Mouse (Mus musculus): ENCODE data around the gene Abcd4. TPM values are rescaled to one million over a fixed set of nuclear protein-coding genes. Genes with fewer than 3 reads are reported as not detected.

Abcd4 gene
- polyA plus RNA-seq, 1 experiment from 2014 or later = 16.5 TPM

- no peak overlapping the region for H3K4me3 ChIP-seq (replicated peaks)
- no peak for ATAC-seq
- no peak overlapping the region for H3K4me2 ChIP-seq (replicated peaks)
- H3K9ac ChIP-seq = no peak overlapping the region
- 0 out of 2 replicates have a peak, but pooled peaks cover 3% of the 10 kb centered on the region for H3K4me1 ChIP-seq (replicated peaks)
- 87% methylated on average over 10 of the region's 10 CpGs for WGBS
- no peaks in the 10 kb centered on the region for H3K27me3 ChIP-seq (replicated peaks)
- no peaks in the 10 kb centered on the region; the same call in 1 of the 2 replicates for H3K36me3 ChIP-seq
- H3K9me3 ChIP-seq = no peaks in the 10 kb centered on the region
- no peak overlapping the region for H3K27ac ChIP-seq
Measured at GRCm38 (mm10) chr12:84611718-84612117, 5.5 kb downstream of the Abcd4 start.

DNA sequence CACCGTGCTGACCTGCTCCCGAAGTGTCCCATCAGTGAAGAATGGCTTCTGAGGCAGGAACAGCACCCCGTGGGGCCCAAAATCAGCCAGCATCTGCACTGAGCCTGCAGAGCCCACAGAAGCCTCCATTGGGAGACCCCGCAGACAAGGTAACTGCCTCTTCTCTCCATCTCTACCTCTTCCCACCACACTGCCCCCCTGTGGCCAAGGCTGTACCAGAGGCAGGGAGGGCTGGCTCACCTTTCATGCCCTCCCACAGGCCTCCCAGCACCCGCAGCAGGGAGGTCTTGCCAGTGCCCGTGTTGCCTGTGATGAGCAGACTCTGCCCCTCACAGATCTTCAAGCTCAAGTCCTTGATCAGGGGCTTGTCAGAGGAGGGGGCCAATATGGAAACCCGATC, 11.4 kb downstream of the Abcd4 start:
- WGBS = 78% methylated on average over 7 of the region's 7 CpGs
- Histone ChIP-seq H3K9me3 (no peaks in the 10 kb centered on the region), H3K9ac (no peak overlapping the region), H3K4me2 (replicated peaks) (no peak overlapping the region), H3K36me3 (peaks cover 4% of the 10 kb centered on the region), H3K4me1 (replicated peaks) (no peaks in the 10 kb centered on the region), H3K27ac (no peak overlapping the region), H3K27me3 (replicated peaks) (no peaks in the 10 kb centered on the region), H3K4me3 (replicated peaks) (no peak overlapping the region)
- ATAC-seq = no peak

DNA sequence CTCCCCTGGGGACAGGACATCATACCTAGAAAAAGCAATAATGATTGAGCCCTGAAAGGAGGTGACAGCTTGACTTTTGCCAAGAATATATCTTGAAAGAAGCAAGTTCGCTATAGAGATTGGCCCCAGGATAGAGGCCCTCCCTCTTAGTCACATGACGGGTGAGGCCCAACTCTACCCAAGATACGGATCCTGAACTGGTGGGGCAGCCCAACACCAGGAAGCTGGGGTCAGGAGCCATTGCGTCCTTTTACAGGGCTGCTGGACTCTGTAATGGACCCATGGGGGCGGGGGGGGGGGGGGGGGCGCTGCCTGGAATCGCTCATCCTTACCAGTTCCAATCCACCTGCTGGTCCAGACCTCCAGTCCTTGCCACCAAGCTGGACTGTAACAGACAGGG, 13.2 kb downstream of the Abcd4 start:
- WGBS = 82% methylated on average over 7 of the region's 7 CpGs
- H3K4me1 ChIP-seq (replicated peaks) = no peaks in the 10 kb centered on the region
- no peak overlapping the region for H3K4me2 ChIP-seq (replicated peaks)
- no peaks in the 10 kb centered on the region for H3K9me3 ChIP-seq
- H3K36me3 ChIP-seq = peaks cover 4% of the 10 kb centered on the region
- peak; percentile 63; the same call in 1 of the 2 replicates for ATAC-seq
- no peaks in the 10 kb centered on the region for H3K27me3 ChIP-seq (replicated peaks)
- H3K27ac ChIP-seq = no peak overlapping the region
- H3K9ac ChIP-seq = no peak overlapping the region
- H3K4me3 ChIP-seq (replicated peaks) = no peak overlapping the region

GRCm38 (mm10) chr12:84598324-84598723, 18.9 kb downstream of the Abcd4 start:
- no peaks in the 10 kb centered on the region for H3K4me1 ChIP-seq (replicated peaks)
- no peaks in the 10 kb centered on the region for H3K9me3 ChIP-seq
- no peaks in the 10 kb centered on the region for H3K36me3 ChIP-seq
- 25% methylated on average over 8 of the region's 8 CpGs for WGBS
- no peak for ATAC-seq
- H3K4me2 ChIP-seq (replicated peaks) = no peak overlapping the region
- no peak overlapping the region for H3K4me3 ChIP-seq (replicated peaks)
- H3K27ac ChIP-seq = no peak overlapping the region
- H3K27me3 ChIP-seq (replicated peaks) = peaks cover 4% of the 10 kb centered on the region; the same call in 1 of the 2 replicates
- no peak overlapping the region for H3K9ac ChIP-seq

DNA sequence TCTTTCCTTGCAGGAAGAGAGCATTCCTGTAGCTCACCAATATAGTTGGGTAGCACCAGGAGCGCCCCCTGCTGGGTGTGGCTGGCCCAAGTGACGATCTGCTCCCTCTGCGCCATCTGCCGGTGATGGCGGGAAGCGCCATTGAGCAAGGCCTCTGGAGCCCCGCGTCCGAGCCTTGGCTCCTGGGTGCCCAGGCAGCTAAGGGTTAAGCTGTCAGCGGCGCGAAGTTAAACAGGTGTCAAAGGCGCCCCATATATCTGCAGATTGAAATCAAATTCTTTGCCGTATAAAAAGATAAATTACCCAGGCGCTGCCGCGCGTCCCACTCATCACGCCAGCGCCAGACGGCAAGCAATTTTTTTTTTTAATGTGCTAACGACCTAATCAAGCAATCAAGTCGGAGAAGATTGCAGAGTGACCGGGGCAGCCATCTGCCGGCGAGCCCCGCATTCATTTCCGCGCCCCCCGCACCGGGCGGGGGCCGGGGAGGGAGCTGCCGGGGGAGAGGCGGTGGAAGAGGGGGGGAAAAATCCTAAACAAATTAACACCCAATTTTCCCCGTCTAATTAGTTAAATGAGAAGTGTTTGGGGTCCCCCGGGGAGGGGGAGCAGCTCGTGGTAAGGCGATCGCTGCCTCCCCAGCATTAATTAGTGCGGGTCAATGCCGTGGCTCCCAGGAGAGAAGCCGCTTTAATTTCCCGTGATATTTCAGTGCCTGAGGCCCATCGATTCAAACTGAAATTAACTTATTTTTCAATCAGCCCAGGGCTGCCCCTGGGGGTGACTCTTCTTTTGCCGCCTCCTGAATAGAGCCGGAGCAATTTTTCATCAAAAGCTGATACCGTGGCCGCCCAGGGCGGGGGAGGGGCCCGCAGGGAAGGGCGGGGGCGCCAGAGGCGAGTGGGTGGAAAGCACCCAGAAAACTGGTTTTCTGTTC, 27.1 kb downstream of the Abcd4 start:
- Histone ChIP-seq H3K27me3 (replicated peaks) (no peaks in the 10 kb centered on the region), H3K4me1 (replicated peaks) (no peaks in the 10 kb centered on the region), H3K27ac (no peak overlapping the region), H3K36me3 (no peaks in the 10 kb centered on the region), H3K4me3 (replicated peaks) (peak overlapping the region; percentile 50), H3K9ac (peak overlapping the region; percentile 48), H3K4me2 (replicated peaks) (peak overlapping the region; percentile 98), H3K9me3 (no peaks in the 10 kb centered on the region)
- peak; percentile 72 for ATAC-seq
- under 1% methylated on average over 54 of the region's 54 CpGs for WGBS

- peaks cover 3% of the 10 kb centered on the region; the same call in 1 of the 2 replicates for H3K27me3 ChIP-seq (replicated peaks)
- ATAC-seq = no peak
- H3K9ac ChIP-seq = no peak overlapping the region
- no peak overlapping the region for H3K4me2 ChIP-seq (replicated peaks)
- H3K4me1 ChIP-seq (replicated peaks) = no peaks in the 10 kb centered on the region
- no peak overlapping the region for H3K4me3 ChIP-seq (replicated peaks)
- H3K36me3 ChIP-seq = no peaks in the 10 kb centered on the region
- H3K9me3 ChIP-seq = no peaks in the 10 kb centered on the region
- H3K27ac ChIP-seq = no peak overlapping the region
- WGBS = 89% methylated on average over 2 of the region's 2 CpGs
Measured at GRCm38 (mm10) chr12:84581285-84581684, 35.9 kb downstream of the Abcd4 start.

GRCm38 (mm10) chr12:84578440-84578770, 38.8 kb downstream of the Abcd4 start:
- no peak for ATAC-seq
- Histone ChIP-seq H3K27ac (no peak overlapping the region), H3K4me1 (replicated peaks) (no peaks in the 10 kb centered on the region), H3K4me2 (replicated peaks) (no peak overlapping the region), H3K27me3 (replicated peaks) (peaks cover 8% of the 10 kb centered on the region), H3K9me3 (no peaks in the 10 kb centered on the region), H3K4me3 (replicated peaks) (no peak overlapping the region), H3K36me3 (no peaks in the 10 kb centered on the region), H3K9ac (no peak overlapping the region)
- WGBS = 44% methylated on average over 5 of the region's 5 CpGs

GRCm38 (mm10) chr12:84577768-84578439, 39.3 kb downstream of the Abcd4 start:
- Histone ChIP-seq H3K9ac (no peak overlapping the region), H3K27ac (no peak overlapping the region), H3K27me3 (replicated peaks) (peaks cover 13% of the 10 kb centered on the region), H3K4me1 (replicated peaks) (no peaks in the 10 kb centered on the region), H3K4me2 (replicated peaks) (no peak overlapping the region), H3K36me3 (no peaks in the 10 kb centered on the region), H3K9me3 (no peaks in the 10 kb centered on the region), H3K4me3 (replicated peaks) (no peak overlapping the region)
- 73% methylated on average over 11 of the region's 11 CpGs for WGBS
- ATAC-seq = no peak

DNA sequence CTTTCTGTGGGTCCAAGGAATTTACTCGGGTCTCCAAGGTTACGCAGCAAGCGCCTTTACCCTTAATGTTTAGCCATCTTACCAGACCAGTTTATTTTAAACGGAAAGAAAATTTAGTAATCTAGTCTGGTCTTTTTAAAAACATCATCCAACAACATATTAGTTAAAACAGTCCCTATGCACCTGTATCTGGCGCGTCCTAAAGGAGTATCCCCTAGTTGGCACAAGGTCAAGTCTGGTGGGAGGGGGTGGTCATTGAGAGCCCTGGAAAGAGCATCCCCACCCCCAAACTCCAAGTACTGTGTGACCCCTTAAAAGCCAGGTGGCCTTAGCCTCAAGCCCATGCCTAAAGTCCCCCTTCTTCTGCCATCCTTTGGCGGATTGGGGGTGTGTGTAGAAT, 44.1 kb downstream of the Abcd4 start:
- peaks cover 13% of the 10 kb centered on the region; the same call in 1 of the 2 replicates for H3K4me1 ChIP-seq (replicated peaks)
- no peak for ATAC-seq
- no peak overlapping the region for H3K4me3 ChIP-seq (replicated peaks)
- H3K36me3 ChIP-seq = no peaks in the 10 kb centered on the region
- no peaks in the 10 kb centered on the region for H3K9me3 ChIP-seq
- H3K27me3 ChIP-seq (replicated peaks) = peaks cover 59% of the 10 kb centered on the region
- H3K4me2 ChIP-seq (replicated peaks) = no peak overlapping the region
- H3K27ac ChIP-seq = no peak overlapping the region
- H3K9ac ChIP-seq = no peak overlapping the region
- WGBS = 19% methylated on average over 7 of the region's 7 CpGs

DNA sequence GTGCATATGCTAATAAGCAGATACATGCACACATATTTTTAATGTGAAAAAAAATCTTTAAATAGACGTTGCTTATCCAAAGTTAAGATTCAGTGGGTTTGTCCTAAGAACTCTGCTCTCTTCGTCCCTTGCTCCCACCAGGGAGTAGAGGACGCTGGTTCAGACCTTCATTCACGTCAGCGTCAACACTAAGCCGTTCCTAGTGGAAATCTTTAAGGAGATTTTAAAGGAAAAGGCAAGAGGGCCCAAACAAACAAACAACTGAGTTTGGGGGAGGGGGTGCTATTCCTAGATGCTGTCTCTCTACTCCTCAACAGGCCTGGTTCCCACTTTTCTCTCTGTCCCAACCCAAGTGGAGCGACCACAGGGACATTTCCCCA, 44.9 kb downstream of the Abcd4 start:
- WGBS = 7% methylated on average over 7 of the region's 7 CpGs
- peaks cover 13% of the 10 kb centered on the region; the same call in 1 of the 2 replicates for H3K4me1 ChIP-seq (replicated peaks)
- H3K27me3 ChIP-seq (replicated peaks) = peaks cover 67% of the 10 kb centered on the region
- H3K27ac ChIP-seq = no peak overlapping the region
- no peak overlapping the region for H3K4me2 ChIP-seq (replicated peaks)
- H3K9me3 ChIP-seq = no peaks in the 10 kb centered on the region
- H3K36me3 ChIP-seq = no peaks in the 10 kb centered on the region
- no peak overlapping the region for H3K9ac ChIP-seq
- no peak overlapping the region for H3K4me3 ChIP-seq (replicated peaks)
- no peak for ATAC-seq

GRCm38 (mm10) chr12:84571466-84572340, 45.5 kb downstream of the Abcd4 start:
- peaks cover 66% of the 10 kb centered on the region for H3K27me3 ChIP-seq (replicated peaks)

More at GRCm38 (mm10) chr12:84571466-84572340, 45.5 kb downstream of the Abcd4 start:
- Histone ChIP-seq H3K9ac (no peak overlapping the region), H3K36me3 (no peaks in the 10 kb centered on the region), H3K4me2 (replicated peaks) (no peak overlapping the region; the same call in none of the 2 replicates), H3K4me1 (replicated peaks) (peaks cover 13% of the 10 kb centered on the region; the same call in 1 of the 2 replicates), H3K4me3 (replicated peaks) (no peak overlapping the region), H3K9me3 (no peaks in the 10 kb centered on the region), H3K27ac (no peak overlapping the region)
- WGBS = 2% methylated on average over 43 of the region's 43 CpGs
- no peak for ATAC-seq

All from intestine, embryonic 15.5 days (tissue).